Mouse (Mus musculus) lung, postnatal 0 days (tissue): ENCODE results near the gene Ppox. TPM values are rescaled to one million over a fixed set of nuclear protein-coding genes. Genes with fewer than 3 reads are reported as not detected.

Source experiments
- ATAC-seq: fragments of 200-750 bp; cut with Nextera tagmentation; 2 replicates; pipeline ENCODE4 v1.8.0; 2017; ENCODE audit warnings: moderate library complexity
- DNase-seq: peaks from one replicate; pipeline ENCODE4 v3.0.0-alpha.2; 2016; ENCODE audit warnings: low spot score
- H3K27ac ChIP-seq: fragments of 300-500 bp; sonication (generic); 2 replicates; pipeline ENCODE4 v1.5.1; 2014; ENCODE audit warnings: antibody characterized with exemption, mild to moderate bottlenecking, low read length, mixed read lengths
- H3K27me3 ChIP-seq: fragments of 300-500 bp; sonication (generic); replicated peaks from 2 replicates; pipeline ENCODE4 v1.6.1; 2014; ENCODE audit warnings: low read length, mixed read lengths; ENCODE audit not compliant: insufficient read depth
- H3K36me3 ChIP-seq: fragments of 300-500 bp; sonication (generic); 2 replicates; pipeline ENCODE4 v1.6.1; 2014; ENCODE audit warnings: low read length, mixed read lengths; ENCODE audit not compliant: insufficient read depth
- H3K4me1 ChIP-seq: fragments of 300-500 bp; sonication (generic); 2 replicates; pipeline ENCODE4 v1.6.1; 2014; ENCODE audit warnings: antibody characterized with exemption, low read depth, low read length, mixed read lengths; ENCODE audit not compliant: insufficient read depth
- H3K4me2 ChIP-seq: fragments of 300-500 bp; sonication (generic); replicated peaks from 2 replicates; pipeline ENCODE4 v1.6.1; 2014; ENCODE audit warnings: low read depth, mild to moderate bottlenecking, low read length, moderate library complexity, mixed read lengths
- H3K4me3 ChIP-seq: fragments of 300-500 bp; sonication (generic); 2 replicates; pipeline ENCODE4 v1.5.1; 2014; ENCODE audit warnings: low read depth, low read length
- H3K9ac ChIP-seq: fragments of 300-500 bp; sonication (generic); replicated peaks from 2 replicates; pipeline ENCODE4 v1.6.1; 2014; ENCODE audit warnings: low read depth, mild to moderate bottlenecking
- H3K9me3 ChIP-seq: fragments of 300-500 bp; sonication (generic); 2 replicates; pipeline ENCODE4 v1.6.1; 2016; ENCODE audit warnings: low read length, mixed read lengths
- CTCF ChIP-seq: IDR thresholded peaks from 2 replicates; pipeline ENCODE4 v1.5.1; 2016; ENCODE audit warnings: antibody characterized with exemption, mild to moderate bottlenecking
- EP300 ChIP-seq: IDR thresholded peaks from 2 replicates; pipeline ENCODE4 v1.6.1; 2016; ENCODE audit warnings: antibody characterized with exemption, mild to moderate bottlenecking, control low read depth
- WGBS: fragments of 180-500 bp; shearing (Covaris S2); extraction: QIAGEN DNeasy Blood & Tissue Kit; methylation state at CpG from one replicate; pipeline ENCODE4 v1.1.7; 2014; 5-methylcytosine and 5-hydroxymethylcytosine counted together
- polyA plus RNA-seq: library from polyadenylated mRNA; unstranded; fragments of >200 nt; fragmentation: Nextera tagmentation; extraction: Ambion mirVana; gene quantifications from 2 replicates; pipeline ENCODE4 v1.2.1, GENCODE M21; 2015

The Ppox gene
- polyA plus RNA-seq, 1 experiment from 2014 or later, result 28.4 TPM

DNA sequence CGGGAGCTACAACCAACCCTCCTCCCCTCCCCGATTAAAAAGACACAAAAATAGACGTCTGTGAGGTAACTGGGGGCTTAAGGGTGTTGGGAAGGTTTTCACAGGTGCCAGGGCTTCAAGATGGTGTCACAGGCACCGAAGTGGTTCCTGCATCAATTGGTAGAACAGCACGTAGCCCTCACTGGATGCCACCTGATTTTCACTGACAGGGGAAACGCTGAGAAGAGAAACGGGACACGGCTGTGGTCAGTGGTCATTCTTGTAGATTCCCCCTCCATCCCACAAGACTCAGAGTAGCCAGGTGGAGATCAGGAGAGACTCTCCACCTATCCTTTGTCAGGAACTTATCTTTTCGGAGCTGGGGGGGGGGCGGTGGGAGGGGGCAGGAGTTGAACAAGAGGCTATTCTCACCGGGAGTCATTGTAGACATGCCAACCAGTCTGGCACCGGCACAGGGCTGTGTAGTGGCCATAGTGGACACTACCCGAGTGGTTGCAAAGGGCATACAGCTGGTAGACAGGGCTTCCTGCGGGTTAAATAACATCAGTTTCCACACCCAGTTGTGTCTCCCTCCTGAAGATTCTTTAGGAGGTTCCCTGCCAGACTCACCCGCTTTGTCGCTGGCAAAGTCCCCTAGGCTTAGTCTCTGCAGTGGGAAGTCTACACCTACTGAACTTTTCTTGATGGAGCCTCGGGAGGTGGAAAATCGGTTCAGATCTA is 1.3 kb upstream of the Ppox start:
- H3K27ac ChIP-seq, result peak overlapping the region; percentile 92; the same call in 1 of the 2 replicates
- peak overlapping the region; percentile 57; the same call in 1 of the 2 replicates for H3K9ac ChIP-seq
- H3K36me3 ChIP-seq, result peaks cover 11% of the 10 kb centered on the region; the same call in 1 of the 2 replicates
- no peaks in the 10 kb centered on the region for H3K9me3 ChIP-seq
- TF ChIP-seq EP300, result no peak
- TF ChIP-seq CTCF, result no peak
- ATAC-seq (no peak), DNase-seq (no peak)
- no peak overlapping the region for H3K4me3 ChIP-seq
- H3K4me1 ChIP-seq, result peaks cover 12% of the 10 kb centered on the region; the same call in 1 of the 2 replicates
- no peaks in the 10 kb centered on the region for H3K27me3 ChIP-seq
- peak overlapping the region; percentile 74; the same call in 1 of the 2 replicates for H3K4me2 ChIP-seq
- WGBS, result 69% methylated on average over 18 of the region's 18 CpGs

- H3K4me1 ChIP-seq, result peaks cover 12% of the 10 kb centered on the region; the same call in 1 of the 2 replicates
- H3K9ac ChIP-seq, result peak overlapping the region; percentile 57
- H3K27me3 ChIP-seq, result no peaks in the 10 kb centered on the region
- peaks cover 13% of the 10 kb centered on the region; the same call in 1 of the 2 replicates for H3K36me3 ChIP-seq
- 3% methylated on average over 9 of the region's 10 CpGs for WGBS
- peak; percentile 76 for ATAC-seq
- H3K4me3 ChIP-seq, result peak overlapping the region; percentile 57
- H3K9me3 ChIP-seq, result no peaks in the 10 kb centered on the region
- TF ChIP-seq CTCF (peak; percentile 86), EP300 (no peak; the same call in 1 of the 2 replicates)
- peak overlapping the region; percentile 92 for H3K27ac ChIP-seq
- peak; percentile 91 for DNase-seq
- peak overlapping the region; percentile 74 for H3K4me2 ChIP-seq
Measured at GRCm38 (mm10) chr1:171281528-171281923, 540 bp upstream of the Ppox start.

GRCm38 (mm10) chr1:171280250-171280915 is 603 bp downstream of the Ppox start:
- DNase-seq (no peak), ATAC-seq (peak; percentile 2; the same call in 1 of the 2 replicates)
- peaks cover 12% of the 10 kb centered on the region; the same call in 1 of the 2 replicates for H3K4me1 ChIP-seq
- H3K9me3 ChIP-seq, result no peaks in the 10 kb centered on the region
- under 1% methylated on average over 25 of the region's 25 CpGs for WGBS
- no peaks in the 10 kb centered on the region for H3K27me3 ChIP-seq
- TF ChIP-seq EP300 (no peak), CTCF (no peak)
- peak overlapping the region; percentile 60 for H3K27ac ChIP-seq
- peak overlapping the region; percentile 57 for H3K4me3 ChIP-seq
- peak overlapping the region; percentile 50 for H3K9ac ChIP-seq
- peak overlapping the region; percentile 80 for H3K4me2 ChIP-seq
- peaks cover 22% of the 10 kb centered on the region; the same call in 1 of the 2 replicates for H3K36me3 ChIP-seq

GRCm38 (mm10) chr1:171279721-171280120 is 1.3 kb downstream of the Ppox start:
- peak overlapping the region; percentile 80; the same call in 1 of the 2 replicates for H3K4me2 ChIP-seq
- ATAC-seq, result no peak
- H3K36me3 ChIP-seq, result peaks cover 26% of the 10 kb centered on the region; the same call in 1 of the 2 replicates
- TF ChIP-seq EP300, result no peak
- TF ChIP-seq CTCF, result no peak
- 63% methylated on average over 5 of the region's 5 CpGs for WGBS
- no peak for DNase-seq
- peaks cover 12% of the 10 kb centered on the region; the same call in 1 of the 2 replicates for H3K4me1 ChIP-seq
- no peaks in the 10 kb centered on the region for H3K9me3 ChIP-seq
- 0 out of 2 replicates have a peak overlapping the region, but pooled peaks have one; percentile 50 for H3K9ac ChIP-seq
- H3K27ac ChIP-seq, result no peak overlapping the region
- no peaks in the 10 kb centered on the region for H3K27me3 ChIP-seq
- H3K4me3 ChIP-seq, result no peak overlapping the region

DNA sequence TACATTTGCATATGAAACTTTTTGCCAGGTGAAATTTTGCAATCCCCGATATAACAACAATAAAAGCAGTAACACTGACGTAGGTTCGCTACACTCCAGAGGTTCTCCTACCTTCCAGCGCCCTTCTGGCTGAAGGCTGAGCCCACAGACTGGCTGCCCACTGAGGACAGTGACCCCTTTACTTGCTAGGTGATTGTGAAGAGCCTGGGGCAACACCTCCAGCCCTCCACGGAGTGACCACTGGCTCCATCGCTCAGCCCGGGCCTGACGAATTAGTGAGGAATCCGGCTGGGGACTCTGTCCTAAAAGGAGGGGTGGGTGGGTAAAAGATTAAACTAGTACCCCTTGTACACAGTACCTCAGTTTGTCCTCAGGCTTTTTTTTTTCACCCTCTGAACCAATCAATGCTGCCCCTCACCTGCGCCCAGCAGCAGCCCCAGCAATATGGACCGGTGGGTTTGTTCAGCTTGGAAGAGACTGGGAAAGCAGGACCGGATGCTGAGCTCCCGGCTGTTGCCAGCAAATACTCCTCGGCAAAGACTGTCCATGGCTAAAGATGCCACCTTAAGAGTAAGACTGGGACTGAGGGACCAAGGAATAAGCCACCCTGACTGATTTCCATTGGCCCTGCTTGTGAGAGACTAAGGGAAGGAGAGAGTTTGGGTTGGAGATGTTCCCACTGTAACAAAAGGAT is 1.8 kb downstream of the Ppox start:
- DNase-seq, result no peak
- Histone ChIP-seq H3K4me1 (peaks cover 12% of the 10 kb centered on the region; the same call in 1 of the 2 replicates), H3K27me3 (no peaks in the 10 kb centered on the region), H3K9ac (no peak overlapping the region), H3K4me2 (no peak overlapping the region), H3K9me3 (no peaks in the 10 kb centered on the region), H3K36me3 (peaks cover 29% of the 10 kb centered on the region; the same call in 1 of the 2 replicates), H3K27ac (no peak overlapping the region), H3K4me3 (no peak overlapping the region)
- WGBS, result 84% methylated on average over 14 of the region's 14 CpGs
- no peak for ATAC-seq
- TF ChIP-seq EP300, result no peak
- TF ChIP-seq CTCF, result no peak
